ENCODE assay signal across 12 mouse cellular contexts in the genomic region with DNA sequence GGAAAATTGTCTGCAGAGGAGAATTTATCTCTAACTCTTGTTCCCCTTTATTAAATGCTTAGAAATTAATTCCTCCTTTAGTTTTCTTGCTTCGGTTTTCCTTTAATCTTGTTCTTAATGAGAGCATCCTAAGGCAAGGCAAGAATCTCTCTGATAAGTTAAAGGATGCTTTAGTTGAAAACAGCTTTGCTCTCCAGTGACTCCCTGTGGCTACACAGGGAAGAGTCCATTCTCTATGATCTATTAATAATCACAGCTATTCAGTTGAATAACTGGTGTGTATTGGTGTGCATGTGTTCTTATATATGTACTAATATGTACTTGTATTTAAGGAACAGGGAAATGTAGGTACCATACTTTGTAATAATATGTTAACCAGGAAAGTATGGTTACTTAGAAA. TPM values are rescaled to one million over a fixed set of nuclear protein-coding genes. Genes with fewer than 3 reads are reported as not detected.
DNase-seq lines count a peak whose midpoint lies in the region; ATAC-seq lines count a peak whose summit lies in the region.
"Had no signal": no experiment of that assay in that cellular context is flagged by ENCODE, and none has a peak within 500 bp of the region (broad histone marks: within the 10 kb centered on the region; RNA-seq: fewer than 3 reads in every experiment).

No protein-coding gene starts in this region.

- no peak overlapping the region for H3K27ac ChIP-seq in midbrain, embryonic 14.5 days (replicated peaks; ENCODE audit: low read depth, low read length)
- H3K27ac ChIP-seq in midbrain, embryonic 13.5 days: no peak overlapping the region
- H3K27ac ChIP-seq in embryonic facial prominence, embryonic 14.5 days (replicated peaks; ENCODE audit: low read depth, low read length): no peak overlapping the region
- H3K27ac ChIP-seq: heart, embryonic 13.5 days; limb, embryonic 12.5 days had no signal

- H3K4me1 ChIP-seq in midbrain, embryonic 14.5 days (ENCODE audit: control insufficient read depth, insufficient read depth, low read length): no peaks in the 10 kb centered on the region
- H3K4me1 ChIP-seq in midbrain, embryonic 13.5 days (replicated peaks): no peaks in the 10 kb centered on the region
- H3K4me1 ChIP-seq in embryonic facial prominence, embryonic 14.5 days (ENCODE audit: control insufficient read depth, insufficient read depth, low read length): no peaks in the 10 kb centered on the region
- H3K4me1 ChIP-seq: heart, embryonic 13.5 days; limb, embryonic 12.5 days had no signal

- no peaks in the 10 kb centered on the region for H3K36me3 ChIP-seq in midbrain, embryonic 14.5 days (ENCODE audit: control insufficient read depth, insufficient read depth, low read length)
- no peaks in the 10 kb centered on the region for H3K36me3 ChIP-seq in midbrain, embryonic 13.5 days
- H3K36me3 ChIP-seq in embryonic facial prominence, embryonic 14.5 days (ENCODE audit: control insufficient read depth, insufficient read depth, low read length): no peaks in the 10 kb centered on the region
- H3K36me3 ChIP-seq: heart, embryonic 13.5 days; limb, embryonic 12.5 days had no signal

- no peaks in the 10 kb centered on the region for H3K27me3 ChIP-seq in midbrain, embryonic 14.5 days (ENCODE audit: control insufficient read depth, insufficient read depth, low read length)
- H3K27me3 ChIP-seq in midbrain, embryonic 13.5 days: no peaks in the 10 kb centered on the region
- H3K27me3 ChIP-seq in embryonic facial prominence, embryonic 14.5 days (replicated peaks; ENCODE audit: control insufficient read depth, insufficient read depth, low read length): no peaks in the 10 kb centered on the region
- H3K27me3 ChIP-seq: heart, embryonic 13.5 days; limb, embryonic 12.5 days had no signal

- H3K9ac ChIP-seq in midbrain, embryonic 14.5 days (replicated peaks; ENCODE audit: low read length): no peak overlapping the region
- H3K9ac ChIP-seq in midbrain, embryonic 13.5 days (replicated peaks): no peak overlapping the region
- no peak overlapping the region for H3K9ac ChIP-seq in embryonic facial prominence, embryonic 14.5 days (ENCODE audit: low read depth, low read length)
- H3K9ac ChIP-seq: heart, embryonic 13.5 days; limb, embryonic 12.5 days had no signal

- WGBS in midbrain, embryonic 14.5 days: 61% methylated on average over 1 of the region's 1 CpGs
- 64% methylated on average over 1 of the region's 1 CpGs for WGBS in midbrain, embryonic 13.5 days
- WGBS in embryonic facial prominence, embryonic 14.5 days: 54% methylated on average over 1 of the region's 1 CpGs

- DNase-seq in frontal cortex, postnatal 14 days (ENCODE audit: low spot score in 2 of 2): no peak
- peak; percentile 73 for DNase-seq in midbrain, embryonic 14.5 days
- DNase-seq in embryonic facial prominence, embryonic 14.5 days (ENCODE audit: low spot score): peak; percentile 13
- peak; percentile 5 for DNase-seq in retina, postnatal 7 days (ENCODE audit: low read depth, low spot score)
- DNase-seq in adrenal gland, postnatal 10 days: no peak
- no peak for DNase-seq in kidney, postnatal 10 days

- no peak overlapping the region for H3K4me2 ChIP-seq in midbrain, embryonic 14.5 days (ENCODE audit: low read length)
- H3K4me2 ChIP-seq in midbrain, embryonic 13.5 days (replicated peaks): no peak overlapping the region
- H3K4me2 ChIP-seq in embryonic facial prominence, embryonic 14.5 days (ENCODE audit: low read depth, low read length): no peak overlapping the region
- H3K4me2 ChIP-seq: heart, embryonic 13.5 days; limb, embryonic 12.5 days had no signal

- no peaks in the 10 kb centered on the region for H3K9me3 ChIP-seq in midbrain, embryonic 14.5 days (ENCODE audit: control insufficient read depth, low read length)
- no peaks in the 10 kb centered on the region for H3K9me3 ChIP-seq in midbrain, embryonic 13.5 days
- H3K9me3 ChIP-seq in embryonic facial prominence, embryonic 14.5 days (ENCODE audit: control insufficient read depth, low read length): no peaks in the 10 kb centered on the region
- H3K9me3 ChIP-seq: heart, embryonic 13.5 days; limb, embryonic 12.5 days had no signal

- no peak overlapping the region for H3K4me3 ChIP-seq in midbrain, embryonic 14.5 days (replicated peaks; ENCODE audit: low read depth, low read length)
- H3K4me3 ChIP-seq in midbrain, embryonic 13.5 days (replicated peaks): no peak overlapping the region
- H3K4me3 ChIP-seq in embryonic facial prominence, embryonic 14.5 days (ENCODE audit: low read depth, low read length): no peak overlapping the region
- H3K4me3 ChIP-seq: heart, embryonic 13.5 days; limb, embryonic 12.5 days; myocyte had no signal

- ATAC-seq in frontal cortex, adult (ENCODE audit: low TSS enrichment): peak; percentile 91
- no peak for ATAC-seq in midbrain, embryonic 14.5 days (ENCODE audit: low FRiP score, low TSS enrichment)
- ATAC-seq in midbrain, embryonic 13.5 days: no peak
- no peak for ATAC-seq in embryonic facial prominence, embryonic 14.5 days (ENCODE audit: low read depth)
- ATAC-seq: intestine, embryonic 16.5 days had no signal

RNA-seq across cellular contexts. Expression of gene Adarb2, which starts 28.9 kb away (rescaled TPM):
- polyA plus RNA-seq in midbrain, embryonic 14.5 days (2014; fragmentation: Nextera tagmentation; extraction: Ambion mirVana): 30.4 and 34.3 TPM in 2 replicates
- polyA plus RNA-seq in midbrain, embryonic 13.5 days (2015; fragmentation: Nextera tagmentation; extraction: Ambion mirVana): 25.0 and 26.9 TPM in 2 replicates
- 1.7 and 2.3 TPM in 2 replicates for polyA plus RNA-seq in embryonic facial prominence, embryonic 14.5 days (2014; fragmentation: Nextera tagmentation; extraction: Ambion mirVana)
- total RNA-seq in adrenal gland, postnatal 10 days (2021): under 1 TPM; 0.09 to 0.18 TPM
- polyA plus RNA-seq: myocyte had no signal

Comparison
In these comparisons a context has a peak if more than half of its experiments do, and no peak if none do; other contexts are left out.
1. DNase-seq: peak in midbrain, embryonic 14.5 days (single experiment), embryonic facial prominence, embryonic 14.5 days (single experiment) and retina, postnatal 7 days (single experiment); none in frontal cortex, postnatal 14 days (0 of 2), adrenal gland, postnatal 10 days (single experiment) and kidney, postnatal 10 days (single experiment).